ENCODE assay signal across 13 mouse cellular contexts in genomic region chr6:41727989-41728609, GRCm38 (mm10). TPM values are rescaled to one million over a fixed set of nuclear protein-coding genes. Genes with fewer than 3 reads are reported as not detected.
DNase-seq lines count a peak whose midpoint lies in the region; ATAC-seq and TF ChIP-seq lines count a peak whose summit lies in the region.
"Had no signal": no experiment of that assay in that cellular context is flagged by ENCODE, and none has a peak within 500 bp of the region (broad histone marks: within the 10 kb centered on the region; RNA-seq: fewer than 3 reads in every experiment).

No protein-coding gene starts in this region.

- intact Hi-C loops in heart, adult 2 months (cut with DNase I), result no loop called here

- TF ChIP-seq CTCF in heart, adult 2 months (IDR thresholded peaks at IDR 0.05), result no peak
- TF ChIP-seq CTCF in G1E (IDR thresholded peaks at IDR 0.05; ENCODE audit: low read depth, low read length), result 0 out of 2 replicates have a peak, but pooled peaks have one; percentile 5

- H3K9ac ChIP-seq in heart, adult 2 months (ENCODE audit: low read depth, low read length), result no peak overlapping the region
- no peak overlapping the region for H3K9ac ChIP-seq in heart, embryonic 12.5 days
- H3K9ac ChIP-seq: hindbrain, embryonic 13.5 days had no signal

- no peak overlapping the region for H3K27ac ChIP-seq in heart, adult 2 months
- H3K27ac ChIP-seq in heart, embryonic 12.5 days (ENCODE audit: poor library complexity, severe bottlenecking), result no peak overlapping the region
- H3K27ac ChIP-seq: hindbrain, embryonic 13.5 days had no signal

- TF ChIP-seq POLR2A in heart, adult 2 months (IDR thresholded peaks at IDR 0.05; ENCODE audit: insufficient read depth, low read depth, low read length), result no peak

- no peak overlapping the region for H3K4me3 ChIP-seq in heart, adult 2 months
- H3K4me3 ChIP-seq in G1E (ENCODE audit: low read depth, low read length), result no peak overlapping the region
- H3K4me3 ChIP-seq in heart, embryonic 12.5 days, result no peak overlapping the region
- H3K4me3 ChIP-seq: hindbrain, embryonic 13.5 days had no signal

- H3K36me3 ChIP-seq in heart, adult 2 months (ENCODE audit: control insufficient read depth, insufficient read depth, low read length), result no peaks in the 10 kb centered on the region
- H3K36me3 ChIP-seq in G1E (replicated peaks), result no peaks in the 10 kb centered on the region
- H3K36me3 ChIP-seq in heart, embryonic 12.5 days, result no peaks in the 10 kb centered on the region
- H3K36me3 ChIP-seq: hindbrain, embryonic 13.5 days had no signal

- ATAC-seq in G1E (ENCODE audit: extremely low read depth, insufficient number of reproducible peaks, low FRiP score, poor library complexity, severe bottlenecking), result no peak
- no peak for ATAC-seq in heart, embryonic 12.5 days (ENCODE audit: insufficient number of reproducible peaks, low FRiP score)

- no peak for TF ChIP-seq EP300 in heart, adult 2 months (IDR thresholded peaks at IDR 0.05; ENCODE audit: insufficient read depth, low read depth, low read length)

- H3K9me3 ChIP-seq in G1E (replicated peaks), result no peaks in the 10 kb centered on the region
- H3K9me3 ChIP-seq in heart, embryonic 12.5 days (replicated peaks), result no peaks in the 10 kb centered on the region
- H3K9me3 ChIP-seq: hindbrain, embryonic 13.5 days had no signal

- no peaks in the 10 kb centered on the region for H3K4me1 ChIP-seq in heart, adult 2 months (ENCODE audit: control insufficient read depth, insufficient read depth, low read length)
- no peaks in the 10 kb centered on the region for H3K4me1 ChIP-seq in G1E (ENCODE audit: insufficient read depth, low read depth, low read length)
- no peaks in the 10 kb centered on the region for H3K4me1 ChIP-seq in heart, embryonic 12.5 days (replicated peaks)
- H3K4me1 ChIP-seq: hindbrain, embryonic 13.5 days had no signal

- 66% methylated on average over 1 of the region's 1 CpGs for WGBS in heart, adult 2 months
- WGBS in heart, embryonic 12.5 days, result 50% methylated on average over 1 of the region's 1 CpGs

- DNase-seq in heart, adult 11 months, result peak; percentile 33
- DNase-seq in heart, adult 2 months, result no peak
- DNase-seq in G1E (ENCODE audit: low spot score), result no peak
- DNase-seq in liver, result peak; percentile 76
- DNase-seq in thymus, adult 18-20 months, result peak; percentile 9 to 14
- no peak for DNase-seq in cerebellum, postnatal 25 days
- DNase-seq in right cerebral cortex, postnatal 14 days, result no peak

- H3K79me2 ChIP-seq in heart, adult 2 months (replicated peaks; ENCODE audit: control insufficient read depth, insufficient read depth, low read length), result no peaks in the 10 kb centered on the region

- H3K27me3 ChIP-seq in heart, adult 2 months (ENCODE audit: control insufficient read depth, insufficient read depth, low read length), result no peaks in the 10 kb centered on the region
- no peaks in the 10 kb centered on the region for H3K27me3 ChIP-seq in G1E (ENCODE audit: insufficient read depth, low read length)
- no peaks in the 10 kb centered on the region for H3K27me3 ChIP-seq in heart, embryonic 12.5 days (replicated peaks)
- H3K27me3 ChIP-seq: hindbrain, embryonic 13.5 days had no signal

- no peak overlapping the region for H3K4me2 ChIP-seq in heart, embryonic 12.5 days
- H3K4me2 ChIP-seq: heart, embryonic 11.5 days; hindbrain, embryonic 13.5 days had no signal

RNA-seq across cellular contexts. Expression of gene Kel, which starts 24.0 kb away (rescaled TPM):
- under 1 TPM in 1 of 2 experiments, not detected in 1; 0.27 TPM for total RNA-seq in heart, adult 2 months (2021)
- 0.16 TPM in 1 of 2 replicates, not detected in the other for polyA plus RNA-seq in heart, adult 2 months (2012; rRNA removed)
- total RNA-seq in G1E (2014; fragmentation: Nextera tagmentation) (26.4 and 152 TPM in 2 replicates), G1E (2017) (14.7 and 16.5 TPM in 2 replicates)
- polyA plus RNA-seq in G1E (2012), result 1.1 and 1.6 TPM in 2 replicates
- 34.0 and 40.5 TPM in 2 replicates for polyA plus RNA-seq in heart, embryonic 12.5 days (2016; fragmentation: Nextera tagmentation; extraction: Ambion mirVana)
- total RNA-seq: left cerebral cortex, postnatal 14 days had no signal

RNA-seq across cellular contexts. Expression of gene Llcfc1, which starts 43.9 kb away (rescaled TPM):
- total RNA-seq in heart, adult 2 months (2021), result not detected
- 0.35 and 0.47 TPM in 2 replicates for polyA plus RNA-seq in heart, adult 2 months (2012; rRNA removed)
- total RNA-seq in G1E (2014; fragmentation: Nextera tagmentation) (not detected in 2 replicates), G1E (2017) (not detected in 2 replicates)
- polyA plus RNA-seq in G1E (2012), result not detected in 2 replicates
- polyA plus RNA-seq in heart, embryonic 12.5 days (2016; fragmentation: Nextera tagmentation; extraction: Ambion mirVana), result not detected in 2 replicates
- total RNA-seq: left cerebral cortex, postnatal 14 days had no signal
- polyA plus RNA-seq: brain, embryonic 14.5 days; heart, embryonic 11.5 days; hindbrain, embryonic 13.5 days; lung, embryonic 16.5 days had no signal

RNA-seq across cellular contexts. Expression of gene Olfr459, which starts 46.9 kb away (rescaled TPM):
- not detected for total RNA-seq in heart, adult 2 months (2021)
- polyA plus RNA-seq in heart, adult 2 months (2012; rRNA removed), result not detected in 2 replicates
- total RNA-seq in G1E (2014; fragmentation: Nextera tagmentation), result not detected in 2 replicates
- 0.05 TPM in 1 of 2 replicates, not detected in the other for total RNA-seq in G1E (2017)
- polyA plus RNA-seq in G1E (2012), result not detected in 2 replicates
- polyA plus RNA-seq in heart, embryonic 12.5 days (2016; fragmentation: Nextera tagmentation; extraction: Ambion mirVana), result not detected in 2 replicates
- total RNA-seq: left cerebral cortex, postnatal 14 days had no signal
- polyA plus RNA-seq: brain, embryonic 14.5 days; heart, embryonic 11.5 days; hindbrain, embryonic 13.5 days; lung, embryonic 16.5 days had no signal

RNA-seq across cellular contexts. Expression of gene Trpv5, which starts 47.5 kb away (rescaled TPM):
- total RNA-seq in heart, adult 2 months (2021), result not detected
- not detected in 2 replicates for polyA plus RNA-seq in heart, adult 2 months (2012; rRNA removed)
- total RNA-seq in G1E (2014; fragmentation: Nextera tagmentation) (not detected in 2 replicates), G1E (2017) (0.16 TPM in 1 of 2 replicates, not detected in the other)
- not detected in 2 replicates for polyA plus RNA-seq in G1E (2012)
- 0.08 TPM in 1 of 2 replicates, not detected in the other for polyA plus RNA-seq in heart, embryonic 12.5 days (2016; fragmentation: Nextera tagmentation; extraction: Ambion mirVana)
- total RNA-seq: left cerebral cortex, postnatal 14 days had no signal
- polyA plus RNA-seq: brain, embryonic 14.5 days; heart, embryonic 11.5 days; hindbrain, embryonic 13.5 days; lung, embryonic 16.5 days had no signal

Comparison
In these comparisons a context has a peak if more than half of its experiments do, and no peak if none do; other contexts are left out.
1. DNase-seq: peak in heart, adult 11 months (single experiment), liver (single experiment) and thymus, adult 18-20 months (2 of 2); none in heart, adult 2 months (0 of 2), G1E (single experiment), cerebellum, postnatal 25 days (0 of 2) and right cerebral cortex, postnatal 14 days (single experiment).
2. RNA of gene Kel, which starts 24.0 kb away (polyA plus RNA-seq): 34.0 to 40.5 TPM in heart, embryonic 12.5 days; 1.1 to 1.6 TPM in G1E and 0.16 TPM in heart, adult 2 months; every median in the first group is over 10 times any median in the second.